Mouse (Mus musculus) retina, adult 2 months (tissue): Measurements from ENCODE around the gene Cyb5r1.

Experiments
- DNase-seq: peaks from one replicate; pipeline ENCODE4 v3.0.0-alpha.2; 2012; ENCODE audit warnings: low read depth, low spot score

Cyb5r1 gene

GRCm38 (mm10) chr1:134460294-134461284, 55.2 kb downstream of the Cyb5r1 start:
- DNase-seq: no peak
